Mouse (Mus musculus) bone marrow, adult 2 months (tissue): ENCODE measurements at regions not wholly inside any gene's neighbourhood (a gene's known extent, or its start where the extent isn't known, plus 50 kb on each side); places are given as distances from the start of the nearest gene placed in this dataset.

ENCODE experiments used
- CTCF ChIP-seq: fragments of 200-500 bp; IDR thresholded peaks from 2 replicates; pipeline ENCODE4 v1.5.1; 2011; ENCODE audit warnings: low read length, control low read depth; ENCODE audit not compliant: control insufficient read depth, insufficient read depth
- POLR2A ChIP-seq: fragments of 200-500 bp; IDR thresholded peaks from 2 replicates; pipeline ENCODE4 v1.6.1; 2011; ENCODE audit warnings: low read depth, mild to moderate bottlenecking, control low read depth, low read length, borderline replicate concordance; ENCODE audit not compliant: control insufficient read depth

DNA sequence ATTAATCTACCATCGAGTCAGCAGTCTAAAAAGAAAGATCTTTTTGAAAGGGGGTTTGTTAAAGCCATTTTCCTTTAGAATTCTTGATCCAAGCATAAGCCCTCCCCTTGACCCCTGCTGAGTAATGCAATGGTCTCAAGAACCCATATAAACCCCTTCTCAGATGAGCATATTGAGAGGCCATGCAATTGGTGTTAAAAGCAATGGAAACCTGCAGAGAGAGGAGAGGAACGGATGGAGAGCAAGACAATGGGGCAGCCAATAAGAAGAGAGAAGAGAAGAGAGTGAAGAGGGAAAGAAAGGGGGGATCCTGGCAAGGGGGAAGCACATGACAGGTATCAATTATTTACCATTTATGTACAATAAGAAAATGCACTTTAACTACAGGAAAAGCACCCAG lies 201.7 kb upstream of the Creb1 start:
- TF ChIP-seq CTCF = no peak
- no peak for TF ChIP-seq POLR2A
